Mouse (Mus musculus) CH12.LX (cell line): Measurements from ENCODE around the gene Osgin1. TPM values are rescaled to one million over a fixed set of nuclear protein-coding genes. Genes with fewer than 3 reads are reported as not detected.

Experiments
- DNase-seq: peaks from one replicate; pipeline ENCODE4 v3.0.0-alpha.2; 2013; ENCODE audit errors: extremely low read depth
- H3K27ac ChIP-seq: 2 replicates; pipeline ENCODE4 v1.5.1; 2012; ENCODE audit warnings: low read depth, mild to moderate bottlenecking, control low read depth, moderate library complexity; ENCODE audit not compliant: insufficient read depth
- H3K27me3 ChIP-seq: replicated peaks from 2 replicates; pipeline ENCODE3; 2012; ENCODE audit warnings: inconsistent platforms
- H3K36me3 ChIP-seq, 2 experiments: replicated peaks in 1 of 2; 2 replicates each; pipeline versions ENCODE3 to v1.6.1; 2012; ENCODE audit warnings: inconsistent platforms in 1 of 2, low read length in 1 of 2, mild to moderate bottlenecking in 1 of 2, mixed read lengths in 1 of 2, moderate library complexity in 1 of 2; ENCODE audit not compliant: control insufficient read depth in 1 of 2, insufficient read depth in 1 of 2
- H3K4me1 ChIP-seq, 2 experiments: 2 replicates each; pipeline ENCODE4 v1.6.1; 2012; ENCODE audit warnings: inconsistent platforms in 1 of 2, moderate library complexity in 1 of 2; ENCODE audit not compliant: insufficient read depth in 2 of 2, control insufficient read depth in 1 of 2
- H3K4me2 ChIP-seq: 2 replicates; pipeline ENCODE4 v1.6.1; 2012; ENCODE audit warnings: low read depth, mild to moderate bottlenecking, control low read depth; ENCODE audit not compliant: poor library complexity, insufficient read depth, severe bottlenecking
- H3K4me3 ChIP-seq, 3 experiments: fragments of 150-350 bp in 1 of 3; sonication (generic) in 1 of 3; replicated peaks in 1 of 3; 2 replicates each; pipeline versions ENCODE3 to v1.5.1; 2011 to 2012; ENCODE audit warnings: low read depth in 2 of 3, low read length in 2 of 3, mild to moderate bottlenecking in 2 of 3, moderate library complexity in 2 of 3, control low read depth in 1 of 3, improper control_type of control experiment in 1 of 3, inconsistent platforms in 1 of 3, mixed read lengths in 1 of 3; ENCODE audit not compliant: poor library complexity in 1 of 3
- H3K79me2 ChIP-seq: replicated peaks from 2 replicates; pipeline ENCODE4 v1.6.1; 2012; ENCODE audit warnings: mild to moderate bottlenecking, moderate library complexity; ENCODE audit not compliant: control insufficient read depth, poor library complexity, insufficient read depth, severe bottlenecking; ENCODE audit errors: extremely low read depth
- H3K9ac ChIP-seq: 2 replicates; pipeline ENCODE4 v1.6.1; 2012; ENCODE audit warnings: low read depth, mild to moderate bottlenecking, control low read depth, moderate library complexity; ENCODE audit not compliant: insufficient read depth
- H3K9me3 ChIP-seq: replicated peaks from 2 replicates; pipeline ENCODE3; 2012; ENCODE audit warnings: low read length, inconsistent platforms, mixed read lengths
- CHD1 ChIP-seq: IDR thresholded peaks from 2 replicates; pipeline ENCODE4 v1.6.1; 2012; ENCODE audit warnings: low read depth, low read length, improper control_type of control experiment, inconsistent platforms
- CHD2 ChIP-seq: IDR thresholded peaks from 2 replicates; pipeline ENCODE4 v1.6.1; 2011; ENCODE audit warnings: low read length, improper control_type of control experiment
- CTCF ChIP-seq, 2 experiments: IDR thresholded peaks in 1 of 2; conservative IDR thresholded peaks in 1 of 2; 2 replicates each; pipeline ENCODE4 v1.5.1; 2011 to 2012; ENCODE audit warnings: low read depth in 2 of 2, low read length in 2 of 2, improper control_type of control experiment in 1 of 2, inconsistent platforms in 1 of 2, mild to moderate bottlenecking in 1 of 2, moderate library complexity in 1 of 2
- ELF1 ChIP-seq: IDR thresholded peaks from 2 replicates; pipeline ENCODE4 v1.6.1; 2014; ENCODE audit warnings: low read depth, mild to moderate bottlenecking, inconsistent platforms, low read length, improper control_type of control experiment
- ETS1 ChIP-seq: conservative IDR thresholded peaks from 2 replicates; pipeline ENCODE4 v1.6.1; 2012; ENCODE audit warnings: low read depth, mild to moderate bottlenecking, inconsistent platforms, low read length, improper control_type of control experiment, moderate library complexity
- GABPA ChIP-seq: IDR thresholded peaks from 2 replicates; pipeline ENCODE4 v1.6.1; 2012; ENCODE audit warnings: low read depth, low read length, improper control_type of control experiment, inconsistent platforms; ENCODE audit not compliant: insufficient replicate concordance
- JUN ChIP-seq: IDR thresholded peaks from 2 replicates; pipeline ENCODE4 v1.6.1; 2011; ENCODE audit warnings: low read depth, mild to moderate bottlenecking, low read length, improper control_type of control experiment, moderate library complexity; ENCODE audit not compliant: insufficient read depth
- MAFK ChIP-seq: IDR thresholded peaks from 2 replicates; pipeline ENCODE4 v1.6.1; 2011; ENCODE audit warnings: low read length, improper control_type of control experiment; ENCODE audit not compliant: insufficient replicate concordance
- MAZ ChIP-seq: IDR thresholded peaks from 2 replicates; pipeline ENCODE4 v1.6.1; 2012; ENCODE audit warnings: low read depth, mild to moderate bottlenecking, inconsistent platforms, low read length, improper control_type of control experiment, moderate library complexity
- NELFE ChIP-seq: IDR thresholded peaks from 2 replicates; pipeline ENCODE4 v1.6.1; 2011; ENCODE audit warnings: low read depth, low read length, improper control_type of control experiment
- NRF1 ChIP-seq: IDR thresholded peaks from 2 replicates; pipeline ENCODE4 v1.6.1; 2014; ENCODE audit warnings: low read depth, mild to moderate bottlenecking, inconsistent platforms, low read length, improper control_type of control experiment, moderate library complexity
- RCOR1 ChIP-seq: conservative IDR thresholded peaks from 2 replicates; pipeline ENCODE4 v1.6.1; 2012; ENCODE audit warnings: low read depth, mild to moderate bottlenecking, inconsistent platforms, low read length, improper control_type of control experiment
- TCF12 ChIP-seq: IDR thresholded peaks from 2 replicates; pipeline ENCODE4 v1.6.1; 2014; ENCODE audit warnings: low read depth, mild to moderate bottlenecking, inconsistent platforms, low read length, improper control_type of control experiment
- UBTF ChIP-seq: IDR thresholded peaks from 2 replicates; pipeline ENCODE4 v1.6.1; 2012; ENCODE audit warnings: low read depth, mild to moderate bottlenecking, inconsistent platforms, low read length, improper control_type of control experiment, moderate library complexity
- USF2 ChIP-seq: conservative IDR thresholded peaks from 2 replicates; pipeline ENCODE4 v1.6.1; 2011; ENCODE audit warnings: low read depth, low read length, improper control_type of control experiment
- ZC3H11A ChIP-seq: IDR thresholded peaks from 2 replicates; pipeline ENCODE4 v1.6.1; 2012; ENCODE audit warnings: low read depth, mild to moderate bottlenecking, inconsistent platforms, low read length, improper control_type of control experiment
- dilution Hi-C: fragments of 300-500 bp; cut with MboI; formaldehyde crosslinking; loops from 2 replicates; pipeline ENCODE4 v1.14.3; 2020; ENCODE audit warnings: low sequenced_read_pairs; ENCODE audit not compliant: extremely low pct_unique_long_range_greater_than_20kb, extremely low pct_ligation_motif_present
- in situ Hi-C: fragments of 300-500 bp; cut with MboI; formaldehyde crosslinking; loops from 3 replicates; pipeline ENCODE4 v1.14.3; 2019; ENCODE audit warnings: low sequenced_read_pairs, low pct_ligation_motif_present, low pct_unique_long_range_greater_than_20kb, mixed read lengths
- polyA plus RNA-seq: library from polyadenylated mRNA; unstranded; fragments of >175 nt; gene quantifications from 2 replicates; pipeline ENCODE4 v1.2.1, GENCODE M21; 2012; ENCODE audit warnings: low read depth; ENCODE audit not compliant: insufficient read length
- total RNA-seq, 2 experiments: library from RNA; depleted of rRNA; stranded (reverse); fragments of 300-350 nt in 1 of 2; fragments of >200 nt in 1 of 2; gene quantifications; 2 replicates each; pipeline ENCODE4 v1.2.3; 2012 to 2014

Osgin1 gene
- total and polyA plus RNA-seq, 3 experiments, result 0.15 to 3.0 (median 0.47) TPM

- TF ChIP-seq CHD1, result no peak
- no peak for TF ChIP-seq USF2
- no peak for TF ChIP-seq NRF1
- TF ChIP-seq NELFE, result no peak
- no peak for TF ChIP-seq ZC3H11A
- no peak for TF ChIP-seq MAFK
- no peak for TF ChIP-seq UBTF
- DNase-seq, result no peak
- Histone ChIP-seq H3K27ac (no peak overlapping the region), H3K4me1 (peaks cover 41 to 59% of the 10 kb centered on the region in 2 experiments), H3K9me3 (no peaks in the 10 kb centered on the region), H3K9ac (no peak overlapping the region), H3K27me3 (no peaks in the 10 kb centered on the region), H3K4me2 (no peak overlapping the region), H3K79me2 (no peaks in the 10 kb centered on the region), H3K4me3 (no peak overlapping the region), H3K36me3 (no peaks in the 10 kb centered on the region)
- in situ Hi-C loops, result no loop called here
- dilution Hi-C loops, result no loop called here
Measured at GRCm38 (mm10) chr8:119428766-119429327, 5.1 kb upstream of the Osgin1 start.

- H3K9me3 ChIP-seq, result no peaks in the 10 kb centered on the region
- H3K36me3 ChIP-seq, result no peaks in the 10 kb centered on the region
- no peak for DNase-seq
- no peak for TF ChIP-seq GABPA
- TF ChIP-seq MAZ, result no peak
- no peak for TF ChIP-seq CHD2
- no peak for TF ChIP-seq USF2
- no peak for TF ChIP-seq ETS1
- no peak for TF ChIP-seq ELF1
- no peak for TF ChIP-seq CHD1
- no peak for TF ChIP-seq NELFE
- no peak for TF ChIP-seq RCOR1
- no peak for TF ChIP-seq CTCF (conservative IDR thresholded peaks at IDR 0.05 in 1 of 2, IDR thresholded peaks at IDR 0.05 in 1 of 2; ENCODE audit: low read depth in 2 of 2, low read length in 2 of 2)
- no peak for TF ChIP-seq TCF12
- TF ChIP-seq JUN, result no peak
- H3K79me2 ChIP-seq, result no peaks in the 10 kb centered on the region
- H3K4me1 ChIP-seq, result peaks cover 35 to 52% of the 10 kb centered on the region in 2 experiments
- no peak overlapping the region for H3K4me2 ChIP-seq
- no peaks in the 10 kb centered on the region for H3K27me3 ChIP-seq
- dilution Hi-C loops (no loop called here), in situ Hi-C loops (no loop called here)
- no peak overlapping the region for H3K27ac ChIP-seq
- H3K4me3 ChIP-seq, result no peak overlapping the region
- H3K9ac ChIP-seq, result no peak overlapping the region
Measured at GRCm38 (mm10) chr8:119429552-119429951, 4.4 kb upstream of the Osgin1 start.
